Mouse (Mus musculus): ENCODE results near the gene Crybg1. TPM values are rescaled to one million over a fixed set of nuclear protein-coding genes. Genes with fewer than 3 reads are reported as not detected.

Gene Crybg1
- polyA plus RNA-seq, 1 experiment from 2014 or later: 0.39 TPM

DNA sequence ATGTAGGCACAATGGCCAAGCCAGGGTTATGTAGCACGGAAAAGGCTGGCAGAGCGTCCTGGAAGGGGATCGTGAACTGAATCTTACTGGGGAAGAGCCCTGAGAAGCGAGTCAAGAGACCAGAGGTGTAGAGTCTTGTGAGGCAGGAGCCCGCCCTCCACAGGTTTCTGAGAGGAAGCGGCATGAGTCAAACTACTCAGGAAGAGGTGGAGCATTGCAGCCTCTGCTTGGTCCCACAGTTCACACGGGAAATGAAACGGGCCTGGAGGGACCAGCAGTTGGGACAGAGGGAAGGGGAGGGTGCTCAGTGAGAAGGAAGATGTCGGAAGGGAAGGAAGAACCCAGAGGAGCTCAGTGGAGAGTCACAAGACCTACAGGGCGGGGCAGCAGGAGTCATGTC is 123.9 kb downstream of the Crybg1 start:
- no peak overlapping the region for H3K4me2 ChIP-seq (replicated peaks)
- no peak overlapping the region for H3K27ac ChIP-seq
- no peaks in the 10 kb centered on the region for H3K4me1 ChIP-seq
- H3K9me3 ChIP-seq (replicated peaks): no peaks in the 10 kb centered on the region; the same call in 1 of the 2 replicates
- no peaks in the 10 kb centered on the region for H3K27me3 ChIP-seq
- no peaks in the 10 kb centered on the region for H3K36me3 ChIP-seq
- ATAC-seq (ENCODE audit: low FRiP score): no peak
- H3K9ac ChIP-seq: no peak overlapping the region
- 58% methylated on average over 10 of the region's 10 CpGs for WGBS
- H3K4me3 ChIP-seq: no peak overlapping the region

DNA sequence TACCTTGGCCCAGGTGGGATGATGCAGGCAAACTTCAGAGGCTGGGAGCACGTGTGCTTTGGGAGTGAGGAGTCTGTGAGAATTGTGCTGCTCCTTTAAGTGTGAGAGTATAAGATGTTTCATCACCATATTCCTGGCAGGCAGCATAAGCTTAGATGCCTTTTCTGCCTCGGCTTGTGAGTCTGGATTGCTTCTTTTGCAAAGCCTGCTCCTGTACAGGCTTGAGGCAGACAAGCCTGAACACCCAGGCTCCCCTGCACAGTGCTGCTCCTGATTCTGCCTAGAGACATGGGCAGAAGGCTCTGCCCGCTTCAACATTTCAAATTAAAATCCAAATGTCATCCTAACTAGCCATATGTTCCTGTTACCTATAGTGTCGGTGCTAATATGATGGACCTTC is 128.5 kb downstream of the Crybg1 start:
- WGBS: 76% methylated on average over 4 of the region's 4 CpGs
- ATAC-seq (ENCODE audit: low FRiP score): no peak

GRCm38 (mm10) chr10:44018562-44018961 is 130.1 kb downstream of the Crybg1 start:
- H3K4me3 ChIP-seq: no peak overlapping the region
- H3K36me3 ChIP-seq: no peaks in the 10 kb centered on the region
- H3K4me1 ChIP-seq: no peaks in the 10 kb centered on the region
- ATAC-seq (ENCODE audit: low FRiP score): no peak
- 88% methylated on average over 4 of the region's 4 CpGs for WGBS
- no peak overlapping the region for H3K27ac ChIP-seq
- no peak overlapping the region for H3K4me2 ChIP-seq (replicated peaks)
- no peaks in the 10 kb centered on the region for H3K9me3 ChIP-seq (replicated peaks)
- H3K9ac ChIP-seq: no peak overlapping the region
- H3K27me3 ChIP-seq: no peaks in the 10 kb centered on the region; the same call in 1 of the 2 replicates

More for the DNA sequence above, 128.5 kb downstream of the Crybg1 start:
- no peaks in the 10 kb centered on the region; the same call in 1 of the 2 replicates for H3K27me3 ChIP-seq
- no peak overlapping the region for H3K9ac ChIP-seq
- no peaks in the 10 kb centered on the region for H3K4me1 ChIP-seq
- H3K36me3 ChIP-seq: no peaks in the 10 kb centered on the region
- no peaks in the 10 kb centered on the region for H3K9me3 ChIP-seq (replicated peaks)
- no peak overlapping the region for H3K4me2 ChIP-seq (replicated peaks)
- no peak overlapping the region for H3K27ac ChIP-seq
- H3K4me3 ChIP-seq: no peak overlapping the region

DNA sequence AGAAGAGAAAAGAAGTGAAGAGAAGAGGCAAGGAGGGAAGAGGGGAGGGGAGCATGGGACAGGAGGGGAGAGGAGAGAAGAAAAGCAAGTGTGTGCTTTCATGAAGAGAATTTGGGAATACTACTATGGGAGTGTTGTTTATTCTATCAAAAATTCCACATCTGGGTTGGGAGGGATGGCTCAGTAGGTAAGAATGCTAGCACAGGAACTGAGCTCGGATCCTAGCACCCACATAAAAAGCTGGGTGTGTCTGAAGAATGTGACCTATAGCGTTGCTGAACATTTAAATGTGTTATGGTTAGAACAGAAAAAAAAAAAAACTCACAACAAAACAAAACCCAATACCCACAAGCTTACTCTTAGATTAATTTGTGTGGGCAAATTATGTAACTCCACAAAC is 133.0 kb downstream of the Crybg1 start:
- Histone ChIP-seq H3K27ac (no peak overlapping the region), H3K9ac (no peak overlapping the region), H3K27me3 (no peaks in the 10 kb centered on the region; the same call in 1 of the 2 replicates), H3K4me1 (no peaks in the 10 kb centered on the region), H3K4me3 (no peak overlapping the region), H3K4me2 (replicated peaks) (no peak overlapping the region), H3K36me3 (no peaks in the 10 kb centered on the region), H3K9me3 (replicated peaks) (no peaks in the 10 kb centered on the region)
- ATAC-seq (ENCODE audit: low FRiP score): no peak
- WGBS: 77% methylated on average over 2 of the region's 2 CpGs

- Histone ChIP-seq H3K9me3 (replicated peaks) (no peaks in the 10 kb centered on the region), H3K27ac (no peak overlapping the region), H3K36me3 (no peaks in the 10 kb centered on the region), H3K4me3 (no peak overlapping the region), H3K9ac (no peak overlapping the region), H3K4me2 (replicated peaks) (no peak overlapping the region), H3K27me3 (peaks cover 2% of the 10 kb centered on the region; the same call in 1 of the 2 replicates), H3K4me1 (no peaks in the 10 kb centered on the region)
- WGBS: 69% methylated on average over 4 of the region's 4 CpGs
- no peak for ATAC-seq (ENCODE audit: low FRiP score)
Measured at GRCm38 (mm10) chr10:44013885-44014284, 134.8 kb downstream of the Crybg1 start.

DNA sequence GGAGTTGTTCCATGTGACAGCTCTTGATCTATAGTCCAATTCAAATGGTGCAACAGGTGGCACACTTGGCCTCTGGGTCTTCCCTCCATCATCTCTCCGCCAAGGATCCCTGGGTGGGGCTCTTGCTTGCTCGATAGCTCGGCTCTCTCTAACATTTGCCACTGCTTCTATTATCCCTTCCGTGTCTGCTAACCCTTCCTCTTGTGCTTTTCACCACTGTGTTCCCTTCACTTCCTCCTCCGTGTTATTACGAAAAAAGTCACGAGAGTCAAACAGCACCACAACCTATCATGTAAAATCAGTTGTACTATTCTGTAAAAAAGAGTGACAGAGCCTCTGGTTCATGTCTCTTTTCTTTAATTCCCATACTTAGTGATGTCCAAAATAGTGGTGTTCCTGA is 137.2 kb downstream of the Crybg1 start:
- Histone ChIP-seq H3K27ac (no peak overlapping the region), H3K27me3 (peaks cover 22% of the 10 kb centered on the region), H3K4me1 (no peaks in the 10 kb centered on the region), H3K9ac (no peak overlapping the region), H3K36me3 (no peaks in the 10 kb centered on the region), H3K4me2 (replicated peaks) (no peak overlapping the region), H3K9me3 (replicated peaks) (no peaks in the 10 kb centered on the region), H3K4me3 (no peak overlapping the region)
- no peak for ATAC-seq (ENCODE audit: low FRiP score)
- 81% methylated on average over 7 of the region's 7 CpGs for WGBS

GRCm38 (mm10) chr10:44008808-44009207 is 139.8 kb downstream of the Crybg1 start:
- Histone ChIP-seq H3K9ac (no peak overlapping the region), H3K4me1 (peaks cover 14% of the 10 kb centered on the region), H3K27ac (no peak overlapping the region), H3K4me2 (replicated peaks) (no peak overlapping the region), H3K36me3 (no peaks in the 10 kb centered on the region), H3K27me3 (peaks cover 47% of the 10 kb centered on the region), H3K9me3 (replicated peaks) (no peaks in the 10 kb centered on the region), H3K4me3 (no peak overlapping the region)
- ATAC-seq (ENCODE audit: low FRiP score): no peak

DNA sequence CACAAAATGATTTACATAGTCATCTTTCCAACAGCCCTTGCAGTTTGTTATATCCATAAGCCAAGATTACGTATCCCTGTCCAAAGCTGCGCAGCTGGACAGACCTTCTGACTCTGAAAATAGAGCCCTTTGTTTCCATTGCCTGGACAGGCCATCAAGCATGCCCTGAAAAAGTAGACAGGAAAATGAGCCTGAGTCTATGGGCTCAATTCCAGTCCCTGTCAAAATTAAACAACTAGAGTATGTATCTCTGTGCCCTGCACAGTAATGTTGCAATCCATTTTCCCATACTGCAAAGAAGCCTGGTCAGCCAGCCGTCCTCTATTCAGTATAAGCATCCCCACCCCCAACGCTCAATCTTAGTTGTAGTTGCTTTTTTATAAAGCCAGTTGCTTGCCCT is 141.8 kb downstream of the Crybg1 start:
- H3K9me3 ChIP-seq (replicated peaks): no peaks in the 10 kb centered on the region
- WGBS: 76% methylated on average over 4 of the region's 4 CpGs
- peaks cover 22% of the 10 kb centered on the region for H3K4me1 ChIP-seq
- H3K4me2 ChIP-seq (replicated peaks): no peak overlapping the region
- no peak overlapping the region for H3K9ac ChIP-seq
- H3K27ac ChIP-seq: no peak overlapping the region
- ATAC-seq (ENCODE audit: low FRiP score): no peak
- no peaks in the 10 kb centered on the region for H3K36me3 ChIP-seq
- H3K27me3 ChIP-seq: peaks cover 67% of the 10 kb centered on the region
- no peak overlapping the region for H3K4me3 ChIP-seq

- H3K27ac ChIP-seq: no peak overlapping the region
- H3K9ac ChIP-seq: no peak overlapping the region
- H3K27me3 ChIP-seq: peaks cover 75% of the 10 kb centered on the region
Measured at GRCm38 (mm10) chr10:44005677-44006641, 142.7 kb downstream of the Crybg1 start.

GRCm38 (mm10) chr10:44004221-44004751 is 144.4 kb downstream of the Crybg1 start:
- peaks cover 22% of the 10 kb centered on the region for H3K4me1 ChIP-seq
- H3K27me3 ChIP-seq: peaks cover 79% of the 10 kb centered on the region
- 1% methylated on average over 33 of the region's 33 CpGs for WGBS
- H3K9me3 ChIP-seq (replicated peaks): no peaks in the 10 kb centered on the region
- no peak overlapping the region for H3K27ac ChIP-seq
- peak overlapping the region; percentile 59 for H3K4me2 ChIP-seq (replicated peaks)
- no peak overlapping the region for H3K9ac ChIP-seq
- no peaks in the 10 kb centered on the region for H3K36me3 ChIP-seq
- peak overlapping the region; percentile 49 for H3K4me3 ChIP-seq
- no peak for ATAC-seq (ENCODE audit: low FRiP score)

More at GRCm38 (mm10) chr10:44005677-44006641, 142.7 kb downstream of the Crybg1 start:
- 2% methylated on average over 40 of the region's 40 CpGs for WGBS
- Histone ChIP-seq H3K9me3 (replicated peaks) (no peaks in the 10 kb centered on the region), H3K4me3 (peak overlapping the region; percentile 37), H3K36me3 (no peaks in the 10 kb centered on the region), H3K4me2 (replicated peaks) (peak overlapping the region; percentile 62), H3K4me1 (peaks cover 22% of the 10 kb centered on the region)
- no peak for ATAC-seq (ENCODE audit: low FRiP score)

DNA sequence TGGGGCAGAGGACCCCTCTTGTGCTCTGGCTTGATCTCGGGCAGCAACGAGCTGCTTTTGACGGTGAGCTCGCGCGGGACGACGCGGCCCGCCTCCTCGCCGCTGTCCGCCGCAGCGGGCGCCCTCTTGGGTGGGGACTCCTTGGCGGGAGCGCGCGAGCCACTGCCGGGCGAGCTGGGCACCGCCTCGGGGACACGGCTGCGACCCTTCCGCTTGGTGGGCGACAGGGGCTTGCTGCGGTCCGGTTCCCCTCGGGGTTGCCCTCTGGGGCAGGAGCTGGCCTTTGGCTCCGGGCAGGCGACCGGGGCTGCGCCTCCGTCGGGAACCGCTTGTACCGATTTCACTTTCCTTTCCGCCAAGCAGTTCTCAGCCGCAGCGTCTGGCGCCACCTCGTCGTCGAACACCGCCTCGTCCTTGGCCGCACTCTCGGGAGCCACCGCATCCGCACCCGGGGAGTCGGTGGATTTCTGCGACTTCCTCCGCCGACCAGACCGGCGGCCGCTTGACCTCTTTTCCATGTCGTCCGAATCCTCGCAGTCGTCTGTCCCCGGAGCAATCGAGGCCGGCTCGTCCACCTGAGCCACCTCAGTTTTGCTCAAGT is 145.0 kb downstream of the Crybg1 start:
- Histone ChIP-seq H3K4me2 (replicated peaks) (peak overlapping the region; percentile 59), H3K4me3 (peak overlapping the region; percentile 49), H3K27ac (no peak overlapping the region), H3K36me3 (no peaks in the 10 kb centered on the region), H3K4me1 (peaks cover 22% of the 10 kb centered on the region), H3K9me3 (replicated peaks) (no peaks in the 10 kb centered on the region), H3K27me3 (peaks cover 75% of the 10 kb centered on the region), H3K9ac (peak overlapping the region; percentile 33; the same call in 1 of the 2 replicates)
- under 1% methylated on average over 65 of the region's 68 CpGs for WGBS
- ATAC-seq (ENCODE audit: low FRiP score): no peak

DNA sequence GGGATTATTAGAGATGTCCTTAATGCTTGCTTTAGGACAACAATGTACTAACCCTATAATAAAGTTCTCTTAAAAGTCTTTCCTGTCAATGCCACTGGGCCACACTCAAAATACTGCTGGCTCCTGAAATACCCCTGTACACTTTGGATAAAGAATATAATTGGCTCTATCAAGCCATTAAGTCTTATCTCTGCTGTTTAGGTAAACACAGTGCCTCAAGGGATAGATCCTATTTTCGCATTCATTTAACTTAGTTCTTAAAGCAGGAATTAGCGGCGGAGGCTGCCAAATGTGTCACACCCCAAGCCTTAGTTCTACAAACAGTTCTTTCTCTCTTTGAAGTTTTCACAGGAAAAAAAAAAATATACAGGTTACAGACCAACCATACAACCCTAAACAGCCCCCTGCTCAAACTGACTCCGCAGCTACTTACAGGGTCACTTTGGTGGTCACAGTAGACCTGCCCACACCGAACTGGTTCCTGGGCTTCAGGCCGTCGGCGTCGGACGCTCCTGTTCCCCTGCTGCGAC is 145.6 kb downstream of the Crybg1 start:
- Histone ChIP-seq H3K36me3 (no peaks in the 10 kb centered on the region), H3K9me3 (replicated peaks) (no peaks in the 10 kb centered on the region), H3K27ac (no peak overlapping the region), H3K9ac (0 out of 2 replicates have a peak overlapping the region, but pooled peaks have one; percentile 33), H3K4me3 (peak overlapping the region; percentile 49), H3K4me2 (replicated peaks) (peak overlapping the region; percentile 59), H3K4me1 (peaks cover 22% of the 10 kb centered on the region), H3K27me3 (peaks cover 69% of the 10 kb centered on the region)
- 4% methylated on average over 11 of the region's 11 CpGs for WGBS
- ATAC-seq (ENCODE audit: low FRiP score): no peak
